Mouse (Mus musculus): ENCODE data around the gene Celf5. TPM values are rescaled to one million over a fixed set of nuclear protein-coding genes. Genes with fewer than 3 reads are reported as not detected.

Gene Celf5
- total and polyA plus RNA-seq, 3 experiments = 0.08 to 0.38 TPM; not detected in 1

DNA sequence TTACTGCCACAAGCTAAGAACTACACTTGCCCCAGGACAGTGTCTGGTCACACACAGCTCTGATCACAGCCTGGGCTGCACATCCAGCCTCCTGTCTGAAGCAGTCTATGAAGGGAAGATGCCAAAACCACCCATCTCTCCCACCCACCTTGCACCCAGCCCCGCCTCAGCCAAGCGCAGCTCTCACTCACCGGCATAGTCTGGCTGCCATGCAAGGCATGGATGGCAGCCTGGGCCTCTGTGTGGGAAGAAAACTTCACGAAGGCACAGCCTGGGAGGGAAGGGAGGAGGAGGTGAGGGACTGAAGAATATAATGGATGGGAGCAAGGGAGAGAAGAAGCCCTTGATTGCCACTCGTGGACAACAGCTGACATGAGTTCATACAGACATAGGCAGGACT lies 13.3 kb downstream of the Celf5 start:
- H3K27ac ChIP-seq (ENCODE audit: control insufficient read depth, low read depth, low read length) = no peak overlapping the region
- H3K27me3 ChIP-seq (ENCODE audit: control insufficient read depth in 1 of 2, insufficient read depth in 2 of 2, low read length in 2 of 2) = no peaks in the 10 kb centered on the region
- no peak overlapping the region for H3K9ac ChIP-seq (ENCODE audit: control insufficient read depth, low read depth, low read length, poor library complexity, severe bottlenecking)
- no peak for DNase-seq (ENCODE audit: low read depth, low spot score)
- no peaks in the 10 kb centered on the region for H3K9me3 ChIP-seq (replicated peaks; ENCODE audit: insufficient read depth, low read length)
- H3K79me2 ChIP-seq (ENCODE audit: control insufficient read depth, insufficient read depth, low read length, poor library complexity) = no peaks in the 10 kb centered on the region
- H3K4me1 ChIP-seq (ENCODE audit: control insufficient read depth in 1 of 2, insufficient read depth in 2 of 2, low read length in 2 of 2) = peaks cover 4 to 12% of the 10 kb centered on the region in 2 experiments; a peak in 3 of 4 replicates
- no peaks in the 10 kb centered on the region for H3K36me3 ChIP-seq (ENCODE audit: control insufficient read depth in 1 of 2, insufficient read depth in 2 of 2, low read length in 2 of 2)
- TF ChIP-seq ETS1 (IDR thresholded peaks at IDR 0.05; ENCODE audit: low read depth, low read length) = no peak
- no peak for TF ChIP-seq USF1 (IDR thresholded peaks at IDR 0.05; ENCODE audit: low read depth, low read length)
- TF ChIP-seq E2F4 (IDR thresholded peaks at IDR 0.05; ENCODE audit: borderline replicate concordance, low read depth, low read length) = no peak
- no peak for TF ChIP-seq MEF2A (IDR thresholded peaks at IDR 0.05; ENCODE audit: extremely low read depth, insufficient replicate concordance, low read depth, low read length, poor library complexity, severe bottlenecking)
- no peak for TF ChIP-seq ZMIZ1 (IDR thresholded peaks at IDR 0.05; ENCODE audit: low read depth, low read length)
- no peak for TF ChIP-seq CHD2 (IDR thresholded peaks at IDR 0.05; ENCODE audit: low read length)
- no peak for TF ChIP-seq HCFC1 (IDR thresholded peaks at IDR 0.05; ENCODE audit: low read depth, low read length)
- no peak for TF ChIP-seq CTCF (IDR thresholded peaks at IDR 0.05 in 2 of 3, conservative IDR thresholded peaks at IDR 0.05 in 1 of 3; ENCODE audit: control insufficient read depth in 1 of 3, insufficient read depth in 1 of 3, low read depth in 2 of 3, low read length in 3 of 3, poor library complexity in 1 of 3, severe bottlenecking in 1 of 3)
- TF ChIP-seq MAZ (IDR thresholded peaks at IDR 0.05; ENCODE audit: low read depth, low read length) = no peak
- TF ChIP-seq GABPA (IDR thresholded peaks at IDR 0.05; ENCODE audit: low read depth, low read length) = no peak
- no peak overlapping the region for H3K4me3 ChIP-seq (ENCODE audit: control insufficient read depth in 1 of 2, insufficient read depth in 1 of 2, low read depth in 2 of 2, low read length in 2 of 2)

DNA sequence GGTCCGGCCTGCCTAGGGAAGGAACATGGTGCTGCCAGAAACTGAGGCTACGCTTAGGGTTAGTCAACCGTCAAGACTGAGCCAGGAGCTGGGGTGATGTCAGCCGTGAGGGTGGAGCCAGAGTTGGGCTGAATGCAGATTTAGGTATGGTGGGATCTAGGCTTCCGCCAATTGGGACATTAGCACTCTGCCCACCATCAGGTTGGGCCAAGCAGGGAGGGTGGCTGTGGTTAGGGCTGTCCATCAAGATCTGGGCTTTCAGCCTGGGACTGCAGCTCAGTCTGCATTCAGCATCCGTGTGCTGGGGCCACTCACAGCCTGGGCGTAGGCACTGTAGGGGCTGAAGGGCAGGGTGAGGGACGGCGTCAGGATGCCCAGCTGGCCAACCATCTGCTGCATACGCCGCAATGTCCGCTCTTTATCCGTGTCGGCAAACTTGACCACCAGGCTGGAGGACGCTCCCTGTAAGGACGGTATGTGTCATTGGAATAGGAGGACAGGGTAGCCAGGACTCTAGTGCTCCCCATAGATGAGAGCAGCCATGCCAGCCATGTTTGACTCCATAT lies 14.8 kb downstream of the Celf5 start:
- Histone ChIP-seq H3K9ac (ENCODE audit: control insufficient read depth, low read depth, low read length, poor library complexity, severe bottlenecking) (no peak overlapping the region), H3K4me1 (ENCODE audit: control insufficient read depth in 1 of 2, insufficient read depth in 2 of 2, low read length in 2 of 2) (peaks cover 4 to 12% of the 10 kb centered on the region in 2 experiments; a peak in 3 of 4 replicates), H3K27me3 (ENCODE audit: control insufficient read depth in 1 of 2, insufficient read depth in 2 of 2, low read length in 2 of 2) (no peaks in the 10 kb centered on the region), H3K9me3 (replicated peaks; ENCODE audit: insufficient read depth, low read length) (no peaks in the 10 kb centered on the region), H3K79me2 (ENCODE audit: control insufficient read depth, insufficient read depth, low read length, poor library complexity) (no peaks in the 10 kb centered on the region), H3K27ac (ENCODE audit: control insufficient read depth, low read depth, low read length) (no peak overlapping the region), H3K36me3 (ENCODE audit: control insufficient read depth in 1 of 2, insufficient read depth in 2 of 2, low read length in 2 of 2) (no peaks in the 10 kb centered on the region), H3K4me3 (ENCODE audit: control insufficient read depth in 1 of 2, insufficient read depth in 1 of 2, low read depth in 2 of 2, low read length in 2 of 2) (no peak overlapping the region)
- TF ChIP-seq KAT2A (conservative IDR thresholded peaks at IDR 0.05; ENCODE audit: low read depth, low read length) = no peak
- TF ChIP-seq ETS1 (IDR thresholded peaks at IDR 0.05; ENCODE audit: low read depth, low read length) = no peak
- TF ChIP-seq CTCF (IDR thresholded peaks at IDR 0.05 in 2 of 3, conservative IDR thresholded peaks at IDR 0.05 in 1 of 3; ENCODE audit: control insufficient read depth in 1 of 3, insufficient read depth in 1 of 3, low read depth in 2 of 3, low read length in 3 of 3, poor library complexity in 1 of 3, severe bottlenecking in 1 of 3) = no peak
- no peak for TF ChIP-seq USF2 (IDR thresholded peaks at IDR 0.05; ENCODE audit: borderline replicate concordance in 1 of 2, insufficient read depth in 1 of 2, low read depth in 1 of 2, low read length in 2 of 2)
- no peak for TF ChIP-seq E2F4 (IDR thresholded peaks at IDR 0.05; ENCODE audit: borderline replicate concordance, low read depth, low read length)
- no peak for TF ChIP-seq TBP (IDR thresholded peaks at IDR 0.05; ENCODE audit: low read depth, low read length)
- TF ChIP-seq JUND (IDR thresholded peaks at IDR 0.05; ENCODE audit: low read depth, low read length) = no peak
- no peak for TF ChIP-seq MXI1 (IDR thresholded peaks at IDR 0.05; ENCODE audit: low read depth, low read length)
- no peak for TF ChIP-seq RCOR1 (IDR thresholded peaks at IDR 0.05; ENCODE audit: low read depth, low read length)
- TF ChIP-seq CHD2 (IDR thresholded peaks at IDR 0.05; ENCODE audit: low read length) = no peak
- TF ChIP-seq ZKSCAN1 (IDR thresholded peaks at IDR 0.05; ENCODE audit: low read depth, low read length) = no peak
- no peak for TF ChIP-seq ZC3H11A (IDR thresholded peaks at IDR 0.05; ENCODE audit: low read depth, low read length)
- no peak for TF ChIP-seq RAD21 (IDR thresholded peaks at IDR 0.05; ENCODE audit: low read depth, low read length)
- TF ChIP-seq POLR2AphosphoS2 (IDR thresholded peaks at IDR 0.05; ENCODE audit: low read length) = no peak
- no peak for TF ChIP-seq POLR2A (IDR thresholded peaks at IDR 0.05; ENCODE audit: control insufficient read depth in 1 of 2, insufficient read depth in 1 of 2, low read depth in 1 of 2, low read length in 2 of 2, poor library complexity in 1 of 2)
- TF ChIP-seq MYB (IDR thresholded peaks at IDR 0.05; ENCODE audit: low read depth, low read length) = no peak
- no peak for TF ChIP-seq NRF1 (IDR thresholded peaks at IDR 0.05; ENCODE audit: insufficient read depth, low read depth, low read length, poor library complexity, severe bottlenecking)
- no peak for TF ChIP-seq MYC (IDR thresholded peaks at IDR 0.05; ENCODE audit: low read depth, low read length)
- no peak for TF ChIP-seq TAL1 (IDR thresholded peaks at IDR 0.05; ENCODE audit: low read length)
- no peak for TF ChIP-seq HCFC1 (IDR thresholded peaks at IDR 0.05; ENCODE audit: low read depth, low read length)
- DNase-seq (ENCODE audit: low read depth, low spot score) = no peak
